1 mouse cellular context compared by ENCODE assay signal in the genomic region with DNA sequence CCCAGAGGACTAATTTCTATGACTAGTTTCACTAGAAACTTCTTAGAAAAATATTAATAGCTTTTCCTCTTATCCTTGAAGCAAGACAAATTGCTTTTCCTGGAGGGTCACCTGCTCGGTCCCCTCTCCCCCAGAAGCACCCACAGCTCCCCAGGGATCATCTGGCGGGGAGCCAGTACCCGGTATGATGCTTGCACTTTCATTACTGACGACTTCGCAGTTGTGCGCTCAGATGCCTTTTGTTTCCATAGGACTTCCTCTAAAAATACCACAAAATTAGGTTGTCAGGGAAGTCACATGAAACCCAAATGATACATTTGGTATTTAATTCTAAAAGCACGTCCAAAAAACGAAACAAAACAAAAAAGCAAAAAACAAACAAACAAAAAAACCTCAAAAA.
A peak's percentile ranks its signal among the peaks of the same experiment; 100 is the strongest.
TF ChIP-seq lines count a peak whose summit lies in the region.

No protein-coding gene starts in this region.

TF ChIP-seq in CH12.LX, 34 proteins besides CTCF, POLR2A, EP300 and RAD21 (continued from another document):
- TF ChIP-seq MAZ (IDR thresholded peaks at IDR 0.05; ENCODE audit: low read depth, low read length) (no peak), GABPA (IDR thresholded peaks at IDR 0.05; ENCODE audit: insufficient replicate concordance, low read depth, low read length) (no peak), KAT2A (IDR thresholded peaks at IDR 0.05; ENCODE audit: insufficient replicate concordance, low read length) (no peak), MAFK (IDR thresholded peaks at IDR 0.05; ENCODE audit: insufficient replicate concordance, low read length) (0 out of 2 replicates have a peak, but pooled peaks have one; percentile 42), SMC3 (IDR thresholded peaks at IDR 0.05; ENCODE audit: low read depth, low read length) (no peak), USF1 (IDR thresholded peaks at IDR 0.05; ENCODE audit: low read depth, low read length) (no peak), USF2 (conservative IDR thresholded peaks at IDR 0.05; ENCODE audit: low read depth, low read length) (no peak), PAX5 (IDR thresholded peaks at IDR 0.05; ENCODE audit: low read length) (no peak), TCF12 (IDR thresholded peaks at IDR 0.05; ENCODE audit: low read depth, low read length) (no peak; the same call in 1 of the 2 replicates), JUN (IDR thresholded peaks at IDR 0.05; ENCODE audit: insufficient read depth, low read depth, low read length) (no peak), ETS1 (conservative IDR thresholded peaks at IDR 0.05; ENCODE audit: low read depth, low read length) (peak; percentile 38; the same call in 1 of the 2 replicates)
